Mouse (Mus musculus) myocyte (in vitro differentiated cells): ENCODE measurements around the gene Rbck1.

Experiments used
- E2F4 ChIP-seq: IDR thresholded peaks from one replicate; pipeline ENCODE4 v1.6.1; 2011; ENCODE audit warnings: mild to moderate bottlenecking, control low read depth, moderate library complexity; ENCODE audit not compliant: insufficient read depth
- MAX ChIP-seq: IDR thresholded peaks from one replicate; pipeline ENCODE4 v1.6.1; 2011; ENCODE audit warnings: low read depth, mild to moderate bottlenecking, control low read depth
- MYOG ChIP-seq, 3 experiments: IDR thresholded peaks; one replicate each; pipeline ENCODE4 v1.6.1; 2011; ENCODE audit warnings: control low read depth in 2 of 3, low read depth in 2 of 3, mild to moderate bottlenecking in 2 of 3; ENCODE audit not compliant: insufficient read length in 2 of 3, control insufficient read depth in 1 of 3, insufficient read depth in 1 of 3
- POLR2A ChIP-seq: IDR thresholded peaks from one replicate; pipeline ENCODE4 v1.6.1; 2011; ENCODE audit warnings: low read depth, mild to moderate bottlenecking, control low read depth, moderate library complexity; ENCODE audit not compliant: insufficient read length
- POLR2AphosphoS2 ChIP-seq: IDR thresholded peaks from one replicate; pipeline ENCODE4 v1.6.1; 2011; ENCODE audit warnings: low read depth, control low read depth; ENCODE audit not compliant: insufficient read length
- TCF12 ChIP-seq: IDR thresholded peaks from one replicate; pipeline ENCODE4 v1.6.1; 2011; ENCODE audit warnings: mild to moderate bottlenecking, control low read depth; ENCODE audit not compliant: poor library complexity, insufficient read depth, severe bottlenecking
- USF1 ChIP-seq: IDR thresholded peaks from one replicate; pipeline ENCODE4 v1.6.1; 2011; ENCODE audit warnings: low read depth, mild to moderate bottlenecking, control low read depth, moderate library complexity

- TF ChIP-seq TCF12 (no peak), POLR2A (no peak), MYOG (IDR thresholded peaks at IDR 0.05; ENCODE audit: control insufficient read depth in 1 of 3, insufficient read depth in 1 of 3, insufficient read length in 2 of 3, low read depth in 2 of 3) (no peak), MAX (no peak), USF1 (no peak), POLR2AphosphoS2 (no peak), E2F4 (no peak)
Observed at GRCm38 (mm10) chr2:152313926-152314325, 18.5 kb downstream of the Rbck1 start.
